Mouse (Mus musculus): Measurements from ENCODE around the gene Gtf2ird2.

Gtf2ird2 gene

DNA sequence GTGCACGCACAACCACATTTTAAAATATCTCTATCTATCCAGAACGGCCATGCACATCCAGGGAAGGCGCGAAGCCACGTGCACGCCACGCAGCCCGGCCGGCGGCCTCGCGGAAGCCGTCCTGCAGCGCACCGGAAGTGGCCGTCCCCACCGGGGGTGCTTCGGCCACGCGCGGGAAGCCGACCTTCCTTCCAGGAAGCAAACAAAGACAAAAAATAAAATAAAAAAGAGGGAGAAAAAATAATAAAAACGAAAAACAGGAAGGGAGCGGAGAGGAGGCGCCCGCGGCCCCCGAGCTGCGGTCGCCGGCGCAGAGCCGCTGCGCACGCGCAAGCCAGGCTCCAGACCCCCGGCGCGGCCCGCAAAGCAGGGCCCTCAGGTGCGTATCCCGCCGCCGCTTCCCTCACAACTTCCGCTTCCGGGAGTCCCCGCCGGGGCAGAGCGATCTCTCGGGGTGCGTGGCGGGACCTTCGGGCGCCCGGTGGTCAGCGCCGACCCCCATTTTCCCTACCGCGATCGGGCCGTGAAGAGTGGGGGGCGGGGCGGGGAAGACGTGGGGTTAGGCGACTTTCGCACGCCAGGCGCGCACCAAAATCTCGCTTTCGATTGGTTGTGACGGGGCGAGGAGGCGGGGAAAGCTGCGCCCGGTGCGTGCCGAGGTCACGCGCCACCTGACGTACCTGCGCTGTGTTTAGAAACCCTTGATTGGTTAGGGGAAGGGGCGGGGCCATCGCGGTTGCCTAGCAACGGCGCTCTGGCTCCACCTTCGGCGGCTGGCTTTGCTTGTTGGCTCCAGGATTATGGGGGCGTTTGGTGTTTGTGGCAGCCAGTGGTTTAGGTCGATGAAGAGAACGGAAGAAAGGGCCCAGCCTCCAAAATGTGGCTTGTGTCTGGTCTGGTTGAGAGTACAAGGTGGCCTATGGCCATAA, at the start of gene Gtf2ird2:
Gene Gtf2ird2 (plus strand): TSS at position 140 of the 929 bp plus-strand sequence.
- DNase-seq (ENCODE audit: inconsistent age in 2 of 2, low spot score in 1 of 2): peak; percentile 99

DNA sequence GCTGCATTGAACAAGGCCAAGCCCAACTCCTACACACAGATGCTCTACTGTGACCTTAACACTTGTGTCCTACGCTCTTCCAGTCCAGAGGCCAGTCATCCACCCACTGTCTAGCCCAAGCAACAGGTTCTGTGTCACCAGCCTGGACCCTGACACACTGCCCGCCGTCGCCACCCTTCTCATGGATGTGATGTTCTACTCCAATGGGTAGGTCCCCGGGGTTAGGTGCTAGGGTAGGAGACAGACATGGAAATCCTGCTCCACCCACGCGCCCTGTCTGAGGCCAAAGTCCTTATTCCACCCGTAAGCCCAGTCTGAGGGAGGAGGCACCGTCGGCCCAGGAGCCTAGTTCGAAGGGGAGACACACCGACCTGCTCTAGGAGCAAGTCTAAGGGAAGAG, 47.8 kb upstream of the Gtf2ird2 start:
- no peak for DNase-seq (ENCODE audit: inconsistent age in 2 of 2, low spot score in 1 of 2)

DNA sequence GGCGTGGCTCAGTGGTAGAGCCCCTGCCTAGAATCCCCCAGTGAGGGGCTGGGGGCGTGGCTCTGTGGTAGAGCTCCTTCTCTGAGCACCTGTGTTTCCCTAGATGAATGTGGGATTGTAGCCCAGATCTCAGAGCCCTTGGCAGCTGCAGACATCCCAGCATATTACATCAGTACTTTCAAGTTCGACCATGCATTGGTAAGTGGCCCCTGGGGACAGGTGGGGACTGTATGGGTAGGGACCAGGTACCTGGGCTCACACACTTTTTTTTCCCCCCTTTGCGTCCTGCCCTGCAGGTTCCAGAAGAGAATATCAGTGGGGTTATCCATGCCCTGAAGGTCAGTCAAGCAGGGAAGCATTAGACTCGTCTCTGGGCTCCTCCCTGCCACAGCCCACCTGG, 45.9 kb upstream of the Gtf2ird2 start:
- DNase-seq (ENCODE audit: inconsistent age in 2 of 2, low spot score in 1 of 2): no peak

DNA sequence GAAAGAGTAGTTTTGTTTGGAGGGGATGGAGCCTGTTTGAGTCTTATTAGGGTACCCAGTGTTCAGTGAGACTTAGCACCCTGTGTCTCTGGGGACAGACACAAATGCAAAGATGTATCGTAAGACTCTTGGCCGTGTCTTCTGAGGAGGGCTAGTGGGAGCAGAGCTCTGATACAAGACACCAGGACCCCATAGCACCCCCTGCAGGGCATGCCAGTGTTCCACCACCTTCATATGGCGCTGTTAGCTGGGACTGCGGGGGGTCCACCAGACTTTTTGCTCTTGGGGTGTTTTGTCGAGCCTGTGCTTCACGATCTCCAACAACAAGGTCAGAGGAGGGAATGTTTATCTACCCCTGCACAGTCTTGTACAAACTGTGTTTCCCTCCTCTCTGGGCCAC, 44.4 kb upstream of the Gtf2ird2 start:
- DNase-seq (ENCODE audit: inconsistent age in 2 of 2, low spot score in 1 of 2): no peak

DNA sequence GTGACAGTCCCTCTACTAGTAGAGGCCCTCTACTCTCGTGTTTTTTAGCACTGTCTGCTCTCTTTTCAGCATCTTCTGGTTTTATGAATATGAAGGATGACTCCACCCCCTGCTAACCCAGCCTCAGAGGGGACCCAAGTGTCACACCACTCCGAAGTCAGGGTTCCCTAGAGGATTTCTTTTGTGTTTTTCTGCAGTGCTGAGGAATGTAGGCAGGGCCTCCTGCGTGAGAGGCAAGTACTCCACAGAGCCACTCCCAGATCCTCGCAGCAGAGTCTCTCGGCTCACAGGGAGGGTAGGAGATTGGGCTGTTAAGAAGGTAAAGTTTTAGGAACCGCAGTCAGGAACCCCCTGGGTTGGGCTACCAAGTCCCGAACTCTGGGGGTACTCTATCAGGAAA, 42.6 kb upstream of the Gtf2ird2 start:
- DNase-seq (ENCODE audit: inconsistent age in 2 of 2, low spot score in 1 of 2): no peak

DNA sequence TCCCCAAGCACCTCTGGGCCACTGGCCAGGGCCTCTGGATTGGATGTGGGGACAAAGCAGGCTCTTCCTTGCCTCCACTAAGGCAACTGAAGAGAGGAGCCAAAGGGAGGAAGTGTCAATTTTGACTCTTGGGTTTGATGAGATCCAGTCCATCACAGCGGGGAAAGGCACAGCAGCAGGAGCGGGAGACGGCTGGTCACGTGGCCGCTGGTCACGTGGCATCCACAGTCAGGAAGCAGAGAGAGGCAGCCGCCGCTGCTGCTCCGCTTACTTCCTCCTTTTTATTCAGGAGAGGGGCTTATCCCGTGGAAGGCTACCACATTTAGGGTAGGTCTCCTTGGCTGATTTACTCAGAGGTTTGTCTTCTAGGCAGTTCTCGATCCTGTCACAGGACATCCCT, 41.4 kb upstream of the Gtf2ird2 start:
- DNase-seq (ENCODE audit: inconsistent age in 2 of 2, low spot score in 1 of 2): no peak

DNA sequence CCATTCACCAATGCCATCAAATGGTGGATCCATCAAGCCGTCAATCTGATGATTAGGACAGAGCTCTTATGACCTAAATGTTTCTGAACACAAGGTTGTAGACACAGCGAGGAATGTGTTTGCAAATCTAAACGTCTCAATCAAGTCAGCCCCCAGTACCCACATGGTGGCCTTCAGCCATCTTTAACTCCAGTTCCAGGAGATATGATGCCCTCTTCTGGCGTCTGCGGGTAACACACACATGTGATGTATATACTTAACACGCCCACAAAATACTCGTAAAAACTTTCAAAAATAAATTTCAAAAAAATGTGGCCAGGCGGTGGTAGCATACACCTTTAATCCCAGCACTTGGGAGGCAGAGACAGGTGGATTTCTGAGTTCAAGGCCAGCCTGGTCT, 38.8 kb upstream of the Gtf2ird2 start:
- no peak for DNase-seq (ENCODE audit: inconsistent age in 2 of 2, low spot score in 1 of 2)

DNA sequence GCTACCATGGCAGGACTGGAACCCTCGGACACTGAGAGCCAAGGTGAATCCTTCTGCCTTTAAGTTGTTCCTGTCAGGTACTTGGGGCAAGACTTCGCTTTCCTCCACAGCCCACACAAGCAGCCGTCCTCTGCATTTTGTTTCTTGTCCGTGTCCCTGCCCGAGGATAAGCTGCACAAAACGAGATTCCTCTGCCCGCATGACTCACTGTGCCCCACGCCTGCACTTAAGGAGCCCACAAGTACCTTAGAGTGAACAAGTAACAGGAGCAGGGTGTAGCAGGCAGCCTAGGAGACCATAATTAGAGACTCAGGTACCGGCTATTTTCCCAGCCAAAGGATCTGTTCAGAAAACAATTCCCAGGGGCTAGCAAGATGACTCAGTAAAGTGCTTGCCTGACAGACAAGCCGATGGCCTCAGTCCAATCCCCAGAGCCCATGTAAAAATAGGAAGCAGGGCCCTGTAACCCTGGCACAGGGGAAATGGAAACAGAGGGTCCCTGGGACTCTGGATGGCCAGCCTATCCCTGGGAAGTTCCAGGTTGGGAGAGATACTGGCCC, 36.5 kb upstream of the Gtf2ird2 start:
- DNase-seq (ENCODE audit: inconsistent age in 2 of 2, low spot score in 1 of 2): no peak

DNA sequence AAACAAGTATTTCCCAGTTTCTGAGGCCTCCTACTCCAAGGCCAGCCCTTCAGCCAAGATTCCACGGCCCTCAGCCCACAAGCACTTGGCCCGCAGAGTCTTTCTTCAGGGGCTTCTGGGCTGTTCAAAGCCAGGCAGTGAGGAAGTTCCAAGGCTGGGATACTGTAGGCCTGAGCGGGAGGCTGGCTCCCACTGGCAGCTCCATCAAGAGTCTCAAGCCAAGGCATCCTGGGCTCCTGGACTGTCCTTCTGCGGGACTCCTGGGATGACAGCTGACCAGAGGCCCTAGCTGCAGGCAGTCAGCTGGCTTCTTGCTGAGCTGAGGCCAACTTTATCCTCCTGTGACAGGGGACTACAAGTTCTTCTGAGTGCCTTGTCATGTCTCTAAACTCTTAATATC, 35.7 kb upstream of the Gtf2ird2 start:
- DNase-seq (ENCODE audit: inconsistent age in 2 of 2, low spot score in 1 of 2): no peak

DNA sequence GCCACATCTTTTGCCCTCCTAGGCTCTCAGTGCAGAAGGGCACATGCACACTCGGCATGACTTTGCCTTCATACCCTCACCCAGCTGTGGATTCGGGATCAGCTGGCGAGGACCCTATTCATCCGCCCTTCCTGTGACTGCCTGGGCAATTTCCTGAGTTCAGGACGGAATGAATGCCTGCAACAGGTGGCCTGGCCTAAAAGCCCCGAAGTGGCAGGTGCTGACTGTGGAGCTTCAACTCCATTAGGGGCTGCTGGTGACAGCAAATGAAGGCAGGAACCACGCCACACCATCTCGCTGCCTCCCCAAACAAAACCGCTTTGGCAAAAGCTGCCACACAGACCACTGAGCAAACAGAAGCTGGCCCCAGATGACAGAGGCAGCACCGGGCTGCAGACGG, 31.9 kb upstream of the Gtf2ird2 start:
- DNase-seq (ENCODE audit: inconsistent age in 2 of 2, low spot score in 1 of 2): no peak

DNA sequence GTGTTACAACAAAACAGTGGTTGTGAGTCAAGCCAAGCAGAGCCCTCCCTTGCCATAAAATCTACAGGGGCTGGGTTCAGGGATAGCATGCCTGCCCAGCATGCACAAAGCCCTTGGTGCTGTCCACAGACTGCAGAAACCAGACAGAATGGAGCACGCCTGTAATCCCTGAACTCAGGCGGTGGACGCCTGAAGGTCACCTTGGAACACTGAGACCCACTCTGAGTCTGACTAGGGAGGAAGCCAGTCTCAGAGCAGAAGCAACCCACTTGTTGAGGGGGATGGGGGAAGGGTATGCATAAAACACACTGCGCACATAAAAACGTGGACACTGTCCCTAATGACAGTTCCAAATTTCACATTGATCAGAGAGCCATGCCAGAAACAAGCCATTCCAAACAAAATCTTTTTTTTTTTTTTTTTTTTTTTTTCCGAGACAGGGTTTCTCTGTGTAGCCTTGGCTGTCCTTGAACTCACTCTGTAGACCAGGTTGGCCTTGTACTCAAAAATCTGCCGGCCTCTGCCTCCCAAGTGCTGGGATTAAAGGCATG, 27.8 kb upstream of the Gtf2ird2 start:
- DNase-seq (ENCODE audit: inconsistent age in 2 of 2, low spot score in 1 of 2): no peak

DNA sequence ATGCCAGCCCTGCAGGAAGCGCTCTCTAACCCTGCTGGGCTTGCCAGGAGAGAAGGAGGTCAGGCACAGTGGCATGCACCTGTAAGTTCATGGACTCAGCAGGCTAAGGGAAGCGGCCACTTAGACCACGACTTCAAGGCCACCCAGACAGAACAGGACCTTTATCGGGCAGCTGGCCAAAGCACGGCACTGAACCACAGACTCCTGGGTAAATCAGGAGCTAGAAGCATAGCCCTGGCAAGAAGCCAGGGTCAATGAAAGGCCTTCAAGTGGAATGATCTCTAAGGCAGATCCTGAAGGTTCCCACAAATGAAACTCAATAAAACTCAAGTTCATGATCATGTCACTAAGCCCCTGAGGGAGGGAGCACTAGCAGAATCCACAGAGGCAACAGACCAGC, 19.1 kb upstream of the Gtf2ird2 start:
- peak; percentile 82 to 90 for DNase-seq (ENCODE audit: inconsistent age in 2 of 2, low spot score in 1 of 2)

DNA sequence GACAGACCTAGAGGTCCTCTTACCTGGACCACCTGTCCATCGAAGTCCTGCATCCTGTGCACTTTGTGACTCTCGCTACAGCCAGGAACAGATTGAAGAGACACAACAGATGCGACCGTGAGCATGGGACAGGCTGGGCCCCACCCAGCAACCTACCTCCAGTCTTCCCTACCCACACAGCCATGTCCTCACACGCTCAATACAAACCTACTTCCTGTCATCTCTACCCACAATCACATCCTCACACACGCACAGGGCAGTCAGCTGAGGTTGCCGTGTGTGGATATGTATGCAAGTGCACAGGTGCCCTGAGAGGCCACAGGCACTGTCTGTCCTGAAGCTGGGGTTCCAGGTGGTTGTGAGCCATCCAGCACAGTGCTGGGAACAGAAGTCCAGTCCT, 17.2 kb upstream of the Gtf2ird2 start:
- DNase-seq (ENCODE audit: inconsistent age in 2 of 2, low spot score in 1 of 2): no peak

DNA sequence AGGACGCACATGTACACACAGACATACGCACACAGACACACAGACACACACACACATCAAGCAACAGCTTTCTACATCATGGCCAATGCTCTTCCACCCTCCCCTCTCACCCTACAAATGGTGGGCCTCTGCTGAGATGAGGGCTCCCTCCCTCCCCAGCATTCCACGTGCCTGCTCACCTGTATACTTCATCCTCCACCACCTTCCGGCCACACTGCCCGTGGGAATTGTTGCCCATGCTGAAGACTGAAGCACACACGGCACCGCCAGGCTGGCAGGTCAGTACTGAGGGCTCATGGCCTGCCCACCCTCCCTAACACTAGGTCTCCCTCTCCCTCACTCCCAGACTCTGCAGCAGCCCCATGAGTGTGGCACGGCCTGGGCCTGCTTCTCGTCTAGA, 15.8 kb upstream of the Gtf2ird2 start:
- no peak for DNase-seq (ENCODE audit: inconsistent age in 2 of 2, low spot score in 1 of 2)

DNA sequence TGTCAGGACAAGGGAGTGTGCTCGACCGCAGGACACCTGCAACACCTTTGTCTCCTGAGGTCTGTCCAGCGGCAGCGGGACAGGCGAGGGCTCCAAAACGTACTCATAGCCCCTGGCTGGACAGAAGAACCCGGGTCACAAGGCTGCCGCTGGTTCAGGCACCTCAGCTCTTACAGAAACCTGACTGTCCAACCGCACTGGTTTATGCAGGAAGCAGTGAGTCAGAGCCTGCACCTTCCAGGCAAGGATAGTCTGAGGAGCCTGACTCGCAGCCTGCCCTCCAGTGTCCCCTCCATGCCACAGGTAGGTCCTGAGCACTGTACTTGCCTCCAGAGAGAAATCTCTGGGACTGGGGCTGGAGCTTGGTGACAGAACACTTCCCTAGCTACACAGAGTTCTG, 14.6 kb upstream of the Gtf2ird2 start:
- no peak for DNase-seq (ENCODE audit: inconsistent age in 2 of 2, low spot score in 1 of 2)

DNA sequence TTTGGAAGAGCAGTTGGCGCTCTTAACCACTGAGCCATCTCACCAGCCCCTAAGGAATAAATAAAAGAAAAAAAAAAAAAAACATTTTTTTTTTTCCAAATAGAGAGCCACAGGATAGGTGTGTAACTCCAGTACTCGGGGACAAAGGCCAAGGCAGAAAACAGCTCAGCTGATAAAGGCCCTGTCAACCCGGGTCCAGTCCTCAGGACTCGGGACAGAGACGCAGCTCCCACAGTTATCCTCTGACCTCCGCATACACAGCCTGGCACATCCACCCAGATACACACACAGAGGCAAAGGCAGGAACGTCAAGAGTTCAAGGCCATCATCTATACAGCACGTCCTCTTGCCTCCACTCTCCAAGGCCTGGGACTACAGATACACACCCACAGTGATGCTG, 13.7 kb upstream of the Gtf2ird2 start:
- DNase-seq (ENCODE audit: inconsistent age in 2 of 2, low spot score in 1 of 2): no peak

DNA sequence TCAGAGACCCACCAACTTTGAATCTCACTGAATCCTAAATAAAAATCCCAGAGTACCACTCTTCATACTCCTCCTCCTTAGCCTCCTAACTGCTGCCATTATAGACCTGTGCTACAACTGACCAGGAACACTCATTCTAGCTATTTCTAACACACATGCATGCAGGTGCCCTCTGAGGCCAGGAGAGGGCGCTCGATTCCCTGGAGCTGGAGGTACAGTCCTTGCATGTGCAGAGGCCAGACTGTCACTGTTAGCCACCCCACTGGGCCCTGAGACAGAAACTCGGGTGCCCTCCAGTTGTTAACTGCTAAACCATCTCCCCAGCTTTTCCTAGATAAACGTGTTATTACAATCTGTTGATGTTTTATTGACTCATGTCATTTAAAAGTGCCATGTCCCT, 10.6 kb upstream of the Gtf2ird2 start:
- peak in 1 of 2 experiments; percentile 73 for DNase-seq (ENCODE audit: inconsistent age in 2 of 2, low spot score in 1 of 2)

DNA sequence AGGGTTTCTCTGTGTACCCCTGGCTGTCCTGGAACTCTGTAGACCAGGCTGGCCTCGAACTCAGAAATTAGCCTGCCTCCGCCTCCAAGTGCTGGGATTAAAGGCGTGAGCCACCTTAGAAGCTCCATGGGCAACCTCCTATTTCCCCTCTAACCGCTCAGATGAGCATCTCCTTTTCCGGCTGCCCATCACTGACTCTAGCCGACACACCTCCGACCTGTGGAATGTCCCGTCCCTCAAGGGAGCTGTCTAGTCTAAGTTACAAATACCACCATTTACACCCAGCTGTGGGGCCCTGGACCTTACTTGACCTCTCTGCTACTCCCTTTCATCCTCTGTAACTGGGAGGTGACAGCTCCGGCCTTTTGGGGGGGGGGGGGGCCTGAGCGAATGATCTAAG, 8.1 kb upstream of the Gtf2ird2 start:
- DNase-seq (ENCODE audit: inconsistent age in 2 of 2, low spot score in 1 of 2): peak; percentile 38 to 69

DNA sequence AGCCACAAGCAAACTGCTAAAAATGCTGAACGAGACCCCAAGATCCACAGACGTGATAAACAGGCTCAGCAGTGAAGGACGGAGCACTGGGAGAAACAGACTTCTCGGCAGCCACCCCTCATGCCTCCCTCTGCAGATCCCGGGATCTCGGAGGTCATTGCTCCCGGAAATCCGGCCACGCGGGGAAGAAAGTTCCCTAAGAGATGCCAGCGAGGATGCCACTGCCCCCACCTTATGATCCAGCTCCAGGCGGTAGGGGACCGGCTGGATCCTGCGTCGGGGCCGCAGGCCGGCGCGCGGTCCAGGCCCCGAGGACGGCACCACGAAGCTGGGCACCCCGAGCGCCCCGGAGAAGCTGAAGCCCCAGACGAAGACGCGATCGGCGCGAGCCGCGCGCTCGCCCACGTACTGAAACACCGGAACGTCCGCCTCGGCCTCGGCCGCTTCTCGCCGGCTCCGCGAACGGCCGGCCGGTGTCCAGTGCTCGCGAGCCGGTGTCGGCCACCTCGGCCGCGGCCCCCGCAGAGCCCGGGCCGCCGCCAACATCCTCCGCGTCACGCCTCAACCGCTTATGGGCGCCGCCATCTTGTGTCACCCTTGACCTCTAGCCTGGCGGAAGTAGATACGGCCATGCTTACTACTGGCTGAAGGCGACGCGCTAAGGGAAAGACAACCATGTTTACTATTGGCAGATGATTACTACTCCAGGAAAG, 7.5 kb upstream of the Gtf2ird2 start, which contains the start of gene Rcc1l:
Gene Rcc1l (minus strand): TSS at position 606 of the 713 bp plus-strand sequence.
- DNase-seq (ENCODE audit: inconsistent age in 2 of 2, low spot score in 1 of 2): peak; percentile 87 to 94

DNA sequence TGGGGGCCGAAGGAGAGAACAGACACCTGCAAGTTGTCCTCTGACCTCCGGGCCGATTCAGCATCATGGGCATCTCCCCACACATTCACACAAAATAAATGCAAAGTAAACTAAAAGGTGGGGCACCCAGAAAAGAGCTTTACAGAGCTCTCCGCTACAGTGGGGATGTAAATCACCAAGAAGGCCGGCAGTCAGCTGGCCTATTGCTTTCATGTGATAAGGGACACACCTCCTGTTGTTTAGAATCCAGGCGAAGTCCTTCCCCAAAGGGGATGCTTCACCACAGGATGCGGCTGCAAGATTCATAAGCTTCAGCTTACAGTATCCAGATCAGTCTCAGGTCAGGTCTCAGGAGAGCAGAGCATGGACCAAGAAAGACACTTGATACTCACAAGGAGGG, 5.3 kb upstream of the Gtf2ird2 start:
- no peak for DNase-seq (ENCODE audit: inconsistent age in 2 of 2, low spot score in 1 of 2)

DNA sequence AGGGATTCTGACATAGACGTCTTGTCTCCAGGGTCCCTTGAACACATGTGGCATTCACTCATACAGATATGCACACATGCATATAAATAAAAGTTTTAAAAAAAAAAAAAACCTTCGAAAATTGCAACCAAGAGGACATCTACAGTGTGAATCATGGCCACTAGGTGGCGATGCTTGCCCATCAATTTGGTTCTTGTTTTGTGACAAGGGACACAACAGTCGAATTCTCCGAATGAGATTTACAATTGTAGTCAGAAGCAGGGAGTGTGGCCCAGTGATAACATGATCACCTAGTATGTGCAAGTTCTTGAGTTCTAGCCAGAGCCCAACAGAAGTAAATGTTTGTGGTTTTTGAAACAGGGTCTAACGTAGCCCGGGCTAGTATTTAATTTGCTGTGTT, 3.9 kb upstream of the Gtf2ird2 start:
- peak; percentile 76 to 94 for DNase-seq (ENCODE audit: inconsistent age in 2 of 2, low spot score in 1 of 2)

DNA sequence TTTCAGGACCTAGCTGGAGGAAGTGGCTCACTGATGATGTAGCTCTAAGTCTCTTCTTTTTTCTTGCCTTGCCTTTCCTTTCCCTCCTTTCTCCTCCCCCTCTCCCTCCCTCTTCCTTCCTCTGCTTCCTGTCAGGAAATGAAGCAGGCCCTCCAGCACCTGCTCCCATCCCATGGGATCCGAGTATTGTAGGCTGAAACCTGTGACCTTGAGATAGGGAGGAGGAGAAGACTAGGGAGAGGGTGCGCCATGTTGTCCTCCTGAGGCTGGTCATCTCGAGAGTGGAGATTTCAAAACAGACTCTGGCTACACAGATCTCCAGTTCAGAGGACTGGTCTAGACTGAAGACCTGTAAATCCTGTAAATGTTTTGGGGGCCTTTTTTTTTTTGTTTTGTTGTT, 1.6 kb upstream of the Gtf2ird2 start:
- peak in 1 of 2 experiments; percentile 55 for DNase-seq (ENCODE audit: inconsistent age in 2 of 2, low spot score in 1 of 2)

All from adrenal gland, adult (tissue).